Mouse (Mus musculus): ENCODE measurements around the gene Elp6.

Gene Elp6

GRCm38 (mm10) chr9:110294786-110295185 is 10.2 kb upstream of the Elp6 start:
- CTCF ChIA-PET: interaction anchor here in 3 of 4 experiments (0.6 to 4.0 kb wide), 10 partner anchors 10 to 400 kb away, joined by 3 to 36 read pairs (median 4); partner anchors contain the start of gene Elp6 (in 2 of the 3)

GRCm38 (mm10) chr9:110296867-110297627 is 7.9 kb upstream of the Elp6 start:
- POLR2A ChIA-PET: interaction anchor here (0.6 to 3.1 kb wide), 32 partner anchors 7 to 1306 kb away, joined by 3 to 13 read pairs (median 4); partner anchors contain the start of genes Elp6 (in 2 of the 4), Als2cl (in 1 of the 4), Pfkfb4 (in 1 of the 4) and Scap (in 1 of the 4)

More at GRCm38 (mm10) chr9:110294786-110295185, 10.2 kb upstream of the Elp6 start:
- POLR2A ChIA-PET: interaction anchor here in 3 of 4 experiments (0.6 to 3.1 kb wide), 13 partner anchors 10 to 607 kb away, joined by 3 to 13 read pairs (median 3); partner anchors contain the start of gene Elp6 (in 1 of the 3)

GRCm38 (mm10) chr9:110304516-110304915 is 457 bp upstream of the Elp6 start:
- ChIA-PET CTCF (interaction anchor here (0.5 to 2.2 kb wide), 22 partner anchors 8 to 1695 kb away, joined by 3 to 11 read pairs (median 3); partner anchors contain the start of gene Scap (in 1 of the 4)), POLR2A (interaction anchor here (0.7 to 2.4 kb wide), 46 partner anchors 8 to 477 kb away, joined by 3 to 13 read pairs (median 4); partner anchors contain the start of genes Ptpn23 (in 3 of the 4), Scap (in 3 of the 4), Cdc25a (in 1 of the 4) and Nbeal2 (in 1 of the 4))

More at GRCm38 (mm10) chr9:110296867-110297627, 7.9 kb upstream of the Elp6 start:
- CTCF ChIA-PET: interaction anchor here (0.5 to 3.4 kb wide), 60 partner anchors 7 to 1359 kb away, joined by 3 to 24 read pairs (median 4); partner anchors contain the start of genes Scap (in 3 of the 4), Elp6 (in 2 of the 4), Cdc25a (in 1 of the 4) and Ptpn23 (in 1 of the 4)

GRCm38 (mm10) chr9:110306371-110306770 is 1.4 kb downstream of the Elp6 start:
- ChIA-PET CTCF (interaction anchor here in 1 of 4 experiments (2.2 kb wide), 1 partner anchor 11 kb away, joined by 11 read pairs; no protein-coding TSS in a partner anchor), POLR2A (no interaction called here)

- CTCF ChIA-PET: interaction anchor here in 3 of 4 experiments (0.5 to 0.9 kb wide), 4 partner anchors 19 to 318 kb away, joined by 3 to 5 read pairs (median 4); partner anchors contain the start of gene Scap (in 1 of the 3)
- POLR2A ChIA-PET: interaction anchor here in 2 of 4 experiments (0.5 to 0.6 kb wide), 2 partner anchors 71 to 195 kb away, joined by 3 read pairs; no protein-coding TSS in a partner anchor
Measured at GRCm38 (mm10) chr9:110314706-110315105, 9.7 kb downstream of the Elp6 start.

- ChIA-PET POLR2A (interaction anchor here in 1 of 4 experiments (0.5 to 0.6 kb wide), 2 partner anchors 20 to 34 kb away, joined by 3 read pairs; no protein-coding TSS in a partner anchor), CTCF (interaction anchor here in 1 of 4 experiments (0.8 to 0.9 kb wide), 2 partner anchors 21 to 150 kb away, joined by 3 read pairs; no protein-coding TSS in a partner anchor)
Measured at GRCm38 (mm10) chr9:110315410-110315809, 10.4 kb downstream of the Elp6 start.

GRCm38 (mm10) chr9:110315904-110316303 is 10.9 kb downstream of the Elp6 start:
- ChIA-PET POLR2A (interaction anchor here in 2 of 4 experiments (0.6 to 1.5 kb wide), 3 partner anchors 11 to 19 kb away, joined by 3 to 4 read pairs (median 3); partner anchors contain the start of gene Elp6 (in 1 of the 2)), CTCF (no interaction called here)

GRCm38 (mm10) chr9:110316503-110316902 is 11.5 kb downstream of the Elp6 start:
- POLR2A ChIA-PET: interaction anchor here in 3 of 4 experiments (0.7 to 1.5 kb wide), 4 partner anchors 12 to 219 kb away, joined by 3 to 6 read pairs (median 4); partner anchors contain the start of gene Elp6 (in 1 of the 3)
- CTCF ChIA-PET: no interaction called here

GRCm38 (mm10) chr9:110320769-110321168 is 15.8 kb downstream of the Elp6 start:
- ChIA-PET POLR2A (interaction anchor here in 2 of 4 experiments (0.7 to 6.4 kb wide), 3 partner anchors 10 to 31 kb away, joined by 3 to 34 read pairs (median 3); partner anchors contain the start of gene Scap (in 1 of the 2)), CTCF (interaction anchor here in 2 of 4 experiments (0.6 to 1.6 kb wide), 3 partner anchors 13 to 93 kb away, joined by 3 to 10 read pairs (median 3); partner anchors contain the start of gene Scap (in 1 of the 2))

- CTCF ChIA-PET: interaction anchor here in 3 of 4 experiments (0.7 to 2.5 kb wide), 5 partner anchors 10 to 96 kb away, joined by 4 to 14 read pairs (median 7); partner anchors contain the start of gene Scap (in 2 of the 3)
- POLR2A ChIA-PET: interaction anchor here in 3 of 4 experiments (0.6 to 6.4 kb wide), 17 partner anchors 10 to 384 kb away, joined by 3 to 34 read pairs (median 3); partner anchors contain the start of genes Scap (in 2 of the 3) and Nradd (in 1 of the 3)
Measured at GRCm38 (mm10) chr9:110322972-110323371, 18.0 kb downstream of the Elp6 start.

GRCm38 (mm10) chr9:110324181-110324580 is 19.2 kb downstream of the Elp6 start:
- CTCF ChIA-PET: interaction anchor here in 2 of 4 experiments (1.0 to 2.5 kb wide), 3 partner anchors 9 to 48 kb away, joined by 3 to 9 read pairs (median 7); partner anchors contain the start of gene Scap (in 1 of the 2)
- POLR2A ChIA-PET: interaction anchor here in 2 of 4 experiments (0.6 to 6.4 kb wide), 4 partner anchors 11 to 550 kb away, joined by 4 to 34 read pairs (median 4); partner anchors contain the start of gene Scap (in 1 of the 2)

- ChIA-PET CTCF (interaction anchor here in 1 of 4 experiments (1.1 kb wide), 1 partner anchor 31 kb away, joined by 3 read pairs; no protein-coding TSS in a partner anchor), POLR2A (no interaction called here)
Measured at GRCm38 (mm10) chr9:110328178-110328577, 23.2 kb downstream of the Elp6 start.

GRCm38 (mm10) chr9:110328946-110329630 is 24.1 kb downstream of the Elp6 start:
- POLR2A ChIA-PET: no interaction called here
- CTCF ChIA-PET: no interaction called here

- CTCF ChIA-PET: no interaction called here
- POLR2A ChIA-PET: no interaction called here
Measured at GRCm38 (mm10) chr9:110329655-110330054, 24.7 kb downstream of the Elp6 start.

- ChIA-PET CTCF (no interaction called here), POLR2A (interaction anchor here in 2 of 4 experiments (1.1 to 1.2 kb wide), 3 partner anchors 14 to 78 kb away, joined by 3 to 5 read pairs (median 3); partner anchors contain the start of gene Ptpn23 (in 1 of the 2))
Measured at GRCm38 (mm10) chr9:110330341-110330740, 25.4 kb downstream of the Elp6 start.

- ChIA-PET CTCF (interaction anchor here in 1 of 4 experiments (0.6 kb wide), 2 partner anchors 106 to 455 kb away, joined by 4 read pairs; partner anchors contain the start of gene Cdc25a), POLR2A (interaction anchor here in 2 of 4 experiments (0.6 to 1.4 kb wide), 5 partner anchors 15 to 77 kb away, joined by 3 to 5 read pairs (median 3); partner anchors contain the start of gene Ptpn23 (in 1 of the 2))
Measured at GRCm38 (mm10) chr9:110330913-110331312, 25.9 kb downstream of the Elp6 start.

Data from embryonic stem cell, embryonic (primary cell).